Mouse (Mus musculus): Measurements from ENCODE around the gene Macrod2. TPM values are rescaled to one million over a fixed set of nuclear protein-coding genes. Genes with fewer than 3 reads are reported as not detected.

The Macrod2 gene
- polyA plus RNA-seq, 1 experiment from 2014 or later = 31.0 TPM

- H3K4me1 ChIP-seq = no peaks in the 10 kb centered on the region
- H3K9me3 ChIP-seq = no peaks in the 10 kb centered on the region
- WGBS = 64% methylated on average over 3 of the region's 3 CpGs
- H3K27ac ChIP-seq = no peak overlapping the region
- no peaks in the 10 kb centered on the region for H3K36me3 ChIP-seq
- H3K9ac ChIP-seq = no peak overlapping the region
- no peaks in the 10 kb centered on the region for H3K27me3 ChIP-seq
- H3K4me2 ChIP-seq = no peak overlapping the region
- ATAC-seq (ENCODE audit: insufficient number of reproducible peaks, low FRiP score, low TSS enrichment, low read depth) = no peak
- no peak overlapping the region for H3K4me3 ChIP-seq
Measured at GRCm38 (mm10) chr2:140830086-140830485, 435.0 kb downstream of the Macrod2 start.

GRCm38 (mm10) chr2:140839371-140839770 lies 444.3 kb downstream of the Macrod2 start:
- Histone ChIP-seq H3K36me3 (no peaks in the 10 kb centered on the region), H3K27me3 (no peaks in the 10 kb centered on the region), H3K27ac (no peak overlapping the region), H3K4me2 (no peak overlapping the region), H3K4me3 (no peak overlapping the region), H3K4me1 (peaks cover 8% of the 10 kb centered on the region; the same call in 1 of the 2 replicates), H3K9ac (no peak overlapping the region), H3K9me3 (no peaks in the 10 kb centered on the region)
- ATAC-seq (ENCODE audit: insufficient number of reproducible peaks, low FRiP score, low TSS enrichment, low read depth) = no peak
- 8% methylated on average over 2 of the region's 2 CpGs for WGBS

- H3K9me3 ChIP-seq = no peaks in the 10 kb centered on the region
- H3K36me3 ChIP-seq = no peaks in the 10 kb centered on the region
- peaks cover 8% of the 10 kb centered on the region; the same call in 1 of the 2 replicates for H3K4me1 ChIP-seq
- 33% methylated on average over 3 of the region's 3 CpGs for WGBS
- no peak for ATAC-seq (ENCODE audit: insufficient number of reproducible peaks, low FRiP score, low TSS enrichment, low read depth)
- no peaks in the 10 kb centered on the region for H3K27me3 ChIP-seq
- H3K4me3 ChIP-seq = no peak overlapping the region
- no peak overlapping the region for H3K9ac ChIP-seq
- H3K27ac ChIP-seq = no peak overlapping the region
- H3K4me2 ChIP-seq = no peak overlapping the region
Measured at GRCm38 (mm10) chr2:140839880-140840279, 444.8 kb downstream of the Macrod2 start.

- no peak overlapping the region for H3K4me3 ChIP-seq
- no peaks in the 10 kb centered on the region for H3K36me3 ChIP-seq
- no peak for ATAC-seq (ENCODE audit: insufficient number of reproducible peaks, low FRiP score, low TSS enrichment, low read depth)
- H3K27me3 ChIP-seq = no peaks in the 10 kb centered on the region
- H3K4me2 ChIP-seq = no peak overlapping the region
- peaks cover 8% of the 10 kb centered on the region; the same call in 1 of the 2 replicates for H3K4me1 ChIP-seq
- no peaks in the 10 kb centered on the region for H3K9me3 ChIP-seq
- no peak overlapping the region for H3K27ac ChIP-seq
- 79% methylated on average over 5 of the region's 5 CpGs for WGBS
- no peak overlapping the region for H3K9ac ChIP-seq
Measured at GRCm38 (mm10) chr2:140844030-140844429, 448.9 kb downstream of the Macrod2 start.

- 86% methylated on average over 5 of the region's 5 CpGs for WGBS
- Histone ChIP-seq H3K27ac (no peak overlapping the region), H3K4me2 (no peak overlapping the region), H3K9ac (no peak overlapping the region), H3K4me3 (no peak overlapping the region), H3K36me3 (no peaks in the 10 kb centered on the region), H3K9me3 (no peaks in the 10 kb centered on the region), H3K27me3 (no peaks in the 10 kb centered on the region), H3K4me1 (no peaks in the 10 kb centered on the region)
- no peak for ATAC-seq (ENCODE audit: insufficient number of reproducible peaks, low FRiP score, low TSS enrichment, low read depth)
Measured at GRCm38 (mm10) chr2:140847817-140848428, 452.8 kb downstream of the Macrod2 start.

- ATAC-seq (ENCODE audit: insufficient number of reproducible peaks, low FRiP score, low TSS enrichment, low read depth) = no peak
- 66% methylated on average over 9 of the region's 9 CpGs for WGBS
Measured at GRCm38 (mm10) chr2:140853538-140853937, 458.4 kb downstream of the Macrod2 start.

GRCm38 (mm10) chr2:140861356-140861755 lies 466.2 kb downstream of the Macrod2 start:
- 31% methylated on average over 1 of the region's 1 CpGs for WGBS
- ATAC-seq (ENCODE audit: insufficient number of reproducible peaks, low FRiP score, low TSS enrichment, low read depth) = no peak
- no peak overlapping the region for H3K9ac ChIP-seq

More at GRCm38 (mm10) chr2:140853538-140853937, 458.4 kb downstream of the Macrod2 start:
- Histone ChIP-seq H3K36me3 (no peaks in the 10 kb centered on the region), H3K9ac (no peak overlapping the region), H3K27me3 (no peaks in the 10 kb centered on the region), H3K9me3 (no peaks in the 10 kb centered on the region), H3K4me1 (no peaks in the 10 kb centered on the region), H3K27ac (no peak overlapping the region), H3K4me3 (no peak overlapping the region), H3K4me2 (no peak overlapping the region)

GRCm38 (mm10) chr2:140862736-140863135 lies 467.6 kb downstream of the Macrod2 start:
- Histone ChIP-seq H3K4me1 (no peaks in the 10 kb centered on the region), H3K4me2 (no peak overlapping the region), H3K4me3 (no peak overlapping the region), H3K9me3 (no peaks in the 10 kb centered on the region), H3K27ac (no peak overlapping the region), H3K27me3 (no peaks in the 10 kb centered on the region), H3K9ac (no peak overlapping the region), H3K36me3 (no peaks in the 10 kb centered on the region)
- WGBS = 78% methylated on average over 4 of the region's 4 CpGs
- no peak for ATAC-seq (ENCODE audit: insufficient number of reproducible peaks, low FRiP score, low TSS enrichment, low read depth)

More at GRCm38 (mm10) chr2:140861356-140861755, 466.2 kb downstream of the Macrod2 start:
- Histone ChIP-seq H3K27ac (no peak overlapping the region), H3K4me2 (no peak overlapping the region), H3K4me3 (no peak overlapping the region), H3K27me3 (no peaks in the 10 kb centered on the region), H3K4me1 (no peaks in the 10 kb centered on the region), H3K9me3 (no peaks in the 10 kb centered on the region), H3K36me3 (no peaks in the 10 kb centered on the region)

GRCm38 (mm10) chr2:140865636-140866035 lies 470.5 kb downstream of the Macrod2 start:
- no peaks in the 10 kb centered on the region for H3K4me1 ChIP-seq
- WGBS = 95% methylated on average over 1 of the region's 1 CpGs
- no peak overlapping the region for H3K27ac ChIP-seq
- H3K9ac ChIP-seq = no peak overlapping the region
- H3K4me2 ChIP-seq = no peak overlapping the region
- ATAC-seq (ENCODE audit: insufficient number of reproducible peaks, low FRiP score, low TSS enrichment, low read depth) = no peak
- no peaks in the 10 kb centered on the region for H3K9me3 ChIP-seq
- no peaks in the 10 kb centered on the region for H3K27me3 ChIP-seq
- H3K36me3 ChIP-seq = no peaks in the 10 kb centered on the region
- H3K4me3 ChIP-seq = no peak overlapping the region

GRCm38 (mm10) chr2:140867116-140867515 lies 472.0 kb downstream of the Macrod2 start:
- no peak overlapping the region for H3K4me3 ChIP-seq
- no peak for ATAC-seq (ENCODE audit: insufficient number of reproducible peaks, low FRiP score, low TSS enrichment, low read depth)
- H3K4me1 ChIP-seq = no peaks in the 10 kb centered on the region
- H3K36me3 ChIP-seq = no peaks in the 10 kb centered on the region
- WGBS = 78% methylated on average over 5 of the region's 5 CpGs
- H3K27me3 ChIP-seq = no peaks in the 10 kb centered on the region
- H3K4me2 ChIP-seq = no peak overlapping the region
- no peak overlapping the region for H3K27ac ChIP-seq
- H3K9me3 ChIP-seq = no peaks in the 10 kb centered on the region
- no peak overlapping the region for H3K9ac ChIP-seq

- no peaks in the 10 kb centered on the region for H3K36me3 ChIP-seq
- H3K4me1 ChIP-seq = no peaks in the 10 kb centered on the region
- no peak for ATAC-seq (ENCODE audit: insufficient number of reproducible peaks, low FRiP score, low TSS enrichment, low read depth)
Measured at GRCm38 (mm10) chr2:140885176-140885575, 490.1 kb downstream of the Macrod2 start.

GRCm38 (mm10) chr2:140890683-140891082 lies 495.6 kb downstream of the Macrod2 start:
- H3K4me3 ChIP-seq = no peak overlapping the region
- H3K27me3 ChIP-seq = no peaks in the 10 kb centered on the region
- no peak overlapping the region for H3K27ac ChIP-seq
- no peaks in the 10 kb centered on the region for H3K9me3 ChIP-seq
- no peaks in the 10 kb centered on the region for H3K36me3 ChIP-seq
- ATAC-seq (ENCODE audit: insufficient number of reproducible peaks, low FRiP score, low TSS enrichment, low read depth) = no peak
- no peaks in the 10 kb centered on the region for H3K4me1 ChIP-seq
- H3K9ac ChIP-seq = no peak overlapping the region
- no peak overlapping the region for H3K4me2 ChIP-seq

More at GRCm38 (mm10) chr2:140885176-140885575, 490.1 kb downstream of the Macrod2 start:
- Histone ChIP-seq H3K9ac (no peak overlapping the region), H3K27ac (no peak overlapping the region), H3K4me2 (no peak overlapping the region), H3K9me3 (no peaks in the 10 kb centered on the region), H3K27me3 (no peaks in the 10 kb centered on the region), H3K4me3 (no peak overlapping the region)
